Mouse (Mus musculus) heart, postnatal 36 days (tissue): Measurements from ENCODE around the gene Trappc3. TPM values are rescaled to one million over a fixed set of nuclear protein-coding genes. Genes with fewer than 3 reads are reported as not detected.
A peak's percentile ranks its signal among the peaks of the same experiment; 100 is the strongest.

Experiments
- DNase-seq, 2 experiments: peaks; one replicate each; pipeline ENCODE4 v3.0.0; 2021 to 2022
- intact Hi-C: fragments of 180-260 bp; cut with DNase I; formaldehyde crosslinking; loops from one replicate; pipeline ENCODE4 v1.15.1; 2025
- total RNA-seq, 2 experiments: library from RNA; stranded (reverse); gene quantifications; 2 replicates each; pipeline ENCODE4 v1.2.3; 2021

The Trappc3 gene
- total RNA-seq, 2 experiments from 2014 or later, result 45.9 to 46.3 TPM

DNA sequence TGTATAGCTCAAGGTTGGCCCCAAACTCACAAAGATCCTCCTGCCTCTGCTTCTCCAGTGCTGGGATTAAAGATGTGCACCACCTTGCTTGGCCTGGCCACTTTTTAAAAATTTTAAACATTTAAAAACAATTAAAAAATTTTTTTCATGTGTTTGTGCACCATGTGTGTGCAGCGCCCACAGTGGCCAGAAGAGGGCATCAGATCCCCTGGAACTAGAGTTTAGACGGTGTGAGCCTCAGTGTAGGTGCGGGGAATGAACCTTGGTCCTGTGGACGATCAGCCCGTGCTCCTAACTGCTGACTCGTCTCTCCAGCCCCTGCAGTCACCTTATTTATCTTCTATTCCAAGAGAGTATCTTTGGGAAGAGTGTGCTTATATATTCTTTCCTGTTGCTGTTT is 43.9 kb downstream of the Trappc3 start:
- intact Hi-C loops, result loop anchor here (5.0 kb wide), 1 partner anchor 44 kb away; the partner anchor contains the start of gene Trappc3
- no peak for DNase-seq

DNA sequence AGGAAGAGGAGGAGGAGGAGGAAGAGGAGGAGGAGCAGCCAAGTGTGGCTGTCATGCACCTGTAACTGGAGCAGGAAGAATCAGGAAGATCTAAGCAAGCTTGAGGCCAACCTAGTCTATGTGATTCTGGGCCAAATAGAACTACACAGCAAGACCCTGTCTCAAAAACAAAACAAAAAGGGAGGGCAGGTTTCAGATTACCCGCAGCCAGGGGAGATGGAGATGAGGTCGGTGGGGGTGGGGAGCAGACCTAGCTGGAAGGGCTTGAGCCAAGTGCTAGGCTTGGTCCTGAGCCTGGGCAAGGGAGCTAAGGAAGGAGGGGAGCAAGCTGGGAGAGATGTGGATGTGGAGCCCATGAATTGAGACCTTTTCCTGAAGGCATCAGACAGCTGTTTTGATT is 44.7 kb downstream of the Trappc3 start:
- no peak for DNase-seq
- intact Hi-C loops, result loop anchor here (5.0 kb wide), 1 partner anchor 45 kb away; the partner anchor contains the start of gene Trappc3

DNA sequence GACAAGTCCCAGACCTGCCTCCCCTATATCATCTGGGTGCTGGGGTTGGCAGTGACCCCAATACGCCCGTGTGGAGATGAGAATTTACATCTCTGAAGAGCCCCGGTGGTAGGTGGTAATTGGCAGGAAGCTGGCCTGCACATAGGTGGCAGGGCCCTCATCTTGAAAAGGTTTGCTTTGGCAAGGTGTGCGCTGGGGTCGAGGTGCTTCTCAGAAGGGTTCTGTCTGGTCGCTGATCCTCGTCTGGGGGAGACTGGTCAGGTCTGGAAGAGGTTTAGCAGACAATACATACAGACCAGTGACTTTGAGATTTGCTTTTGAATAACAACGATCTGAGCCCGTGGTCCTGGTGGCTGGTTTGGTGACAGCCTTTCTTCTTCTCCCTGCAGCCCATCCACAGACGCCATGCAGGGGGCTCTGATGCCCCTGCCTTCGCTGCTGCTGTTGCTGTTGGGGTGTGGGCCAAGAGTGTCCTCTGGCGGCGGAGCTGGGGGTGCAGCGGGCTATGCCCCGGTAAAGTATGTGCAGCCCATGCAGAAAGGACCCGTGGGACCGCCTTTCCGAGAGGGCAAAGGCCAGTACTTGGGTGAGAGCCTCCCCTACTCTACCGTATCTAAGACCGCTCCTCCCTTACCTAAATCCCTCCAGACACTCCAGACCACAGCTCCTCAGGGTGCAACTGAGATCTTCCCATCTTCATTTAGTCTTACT is 47.2 kb downstream of the Trappc3 start:
- DNase-seq, result peak in 1 of 2 experiments; percentile 35
- intact Hi-C loops, result loop anchor here (1.0 to 5.0 kb wide), 4 partner anchors 31 to 127 kb away; partner anchors contain the start of gene Trappc3

DNA sequence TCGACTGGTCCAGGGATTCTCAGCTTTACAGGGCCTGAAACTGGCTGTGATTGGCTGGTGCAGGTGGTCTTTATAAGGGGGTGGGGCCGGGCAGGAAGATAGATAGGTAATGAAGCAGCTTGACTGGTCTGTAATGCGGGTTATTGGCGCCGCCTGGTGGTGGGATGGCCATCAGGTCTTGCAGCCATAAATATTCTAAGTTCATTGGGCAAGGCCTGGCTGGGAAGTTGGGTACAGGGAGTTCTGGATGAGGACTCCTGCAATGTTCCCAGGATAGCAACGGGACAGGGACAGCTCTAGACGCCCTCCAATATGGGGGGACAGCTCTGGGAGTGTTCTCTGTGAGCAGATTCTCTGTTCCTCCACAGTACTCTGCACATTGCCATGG is 47.8 kb downstream of the Trappc3 start:
- DNase-seq, result peak; percentile 86 to 92

DNA sequence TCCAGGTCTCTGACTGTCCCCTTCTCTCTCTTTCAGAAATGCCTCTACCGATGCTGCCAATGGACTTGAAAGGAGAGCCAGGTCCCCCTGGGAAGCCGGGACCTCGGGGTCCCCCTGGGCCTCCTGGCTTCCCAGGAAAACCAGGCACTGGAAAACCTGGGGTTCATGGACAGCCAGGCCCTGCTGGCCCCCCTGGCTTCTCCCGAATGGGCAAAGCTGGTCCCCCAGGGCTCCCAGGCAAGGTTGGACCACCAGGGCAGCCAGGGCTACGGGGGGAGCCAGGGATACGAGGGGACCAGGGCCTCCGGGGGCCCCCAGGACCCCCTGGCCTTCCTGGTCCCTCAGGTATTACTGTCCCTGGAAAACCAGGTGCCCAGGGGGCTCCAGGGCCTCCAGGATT is 48.2 kb downstream of the Trappc3 start:
- no peak for DNase-seq
- intact Hi-C loops, result no loop called here

More for the DNA sequence above, 47.8 kb downstream of the Trappc3 start:
- intact Hi-C loops, result loop anchor here (1.0 to 5.0 kb wide), 4 partner anchors 32 to 127 kb away; partner anchors contain the start of gene Trappc3

DNA sequence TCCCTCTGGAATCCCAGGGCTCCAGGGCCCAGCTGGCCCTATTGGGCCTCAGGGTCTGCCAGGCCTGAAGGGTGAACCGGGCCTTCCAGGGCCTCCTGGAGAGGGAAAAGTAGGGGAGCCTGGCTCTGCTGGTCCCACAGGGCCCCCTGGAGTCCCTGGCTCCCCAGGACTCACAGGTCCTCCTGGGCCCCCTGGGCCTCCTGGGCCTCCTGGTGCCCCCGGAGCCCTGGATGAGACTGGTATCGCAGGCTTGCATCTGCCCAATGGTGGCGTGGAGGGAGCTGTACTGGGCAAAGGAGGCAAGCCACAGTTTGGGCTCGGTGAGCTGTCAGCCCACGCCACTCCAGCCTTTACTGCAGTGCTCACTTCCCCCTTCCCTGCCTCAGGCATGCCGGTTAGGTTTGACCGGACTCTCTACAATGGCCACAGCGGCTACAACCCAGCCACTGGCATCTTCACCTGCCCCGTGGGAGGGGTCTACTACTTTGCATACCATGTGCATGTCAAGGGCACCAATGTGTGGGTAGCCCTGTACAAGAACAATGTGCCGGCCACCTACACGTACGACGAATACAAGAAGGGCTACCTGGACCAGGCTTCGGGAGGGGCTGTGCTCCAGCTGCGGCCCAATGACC is 49.6 kb downstream of the Trappc3 start:
- intact Hi-C loops, result no loop called here
- DNase-seq, result no peak

DNA sequence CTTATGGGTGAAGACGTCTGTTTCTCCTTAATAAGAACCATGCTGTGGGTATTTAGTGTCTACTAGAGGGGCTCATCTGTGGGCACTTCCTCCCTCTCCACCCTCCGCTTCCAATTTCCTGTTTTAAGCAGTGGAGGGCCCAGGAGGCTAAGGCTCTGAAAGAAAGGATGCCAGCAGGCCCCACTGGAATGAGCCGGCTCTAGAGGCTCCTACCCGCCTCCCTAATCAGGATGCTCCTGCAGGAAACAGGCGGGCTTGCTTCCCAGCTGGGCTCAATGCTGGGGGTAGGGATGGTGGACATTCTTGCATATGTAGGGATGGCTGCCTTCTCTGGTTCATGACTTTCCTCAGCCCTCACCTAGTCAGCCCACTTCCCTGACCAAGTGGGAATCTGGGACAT is 51.1 kb downstream of the Trappc3 start:
- DNase-seq, result no peak
- intact Hi-C loops, result no loop called here

DNA sequence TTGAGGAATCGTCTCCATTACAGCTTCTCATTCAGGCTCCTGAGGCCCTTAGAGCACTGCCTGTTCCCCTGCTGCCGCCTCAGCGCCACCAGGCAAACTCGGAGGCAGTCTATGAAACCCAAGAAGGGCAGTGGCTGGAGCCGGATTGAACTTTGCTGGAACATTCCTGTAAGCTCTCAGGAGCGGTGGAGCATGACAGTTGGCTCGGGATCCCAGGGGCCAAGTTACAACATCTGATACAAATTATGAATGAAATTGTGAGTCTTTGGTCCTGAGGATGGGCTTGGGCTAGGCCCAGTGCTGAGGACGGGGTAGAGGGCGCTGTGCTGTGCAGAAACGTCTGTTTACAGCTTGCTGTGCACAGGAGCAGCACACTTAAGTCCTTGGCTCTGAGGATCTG is 52.3 kb downstream of the Trappc3 start:
- no peak for DNase-seq
- intact Hi-C loops, result no loop called here

DNA sequence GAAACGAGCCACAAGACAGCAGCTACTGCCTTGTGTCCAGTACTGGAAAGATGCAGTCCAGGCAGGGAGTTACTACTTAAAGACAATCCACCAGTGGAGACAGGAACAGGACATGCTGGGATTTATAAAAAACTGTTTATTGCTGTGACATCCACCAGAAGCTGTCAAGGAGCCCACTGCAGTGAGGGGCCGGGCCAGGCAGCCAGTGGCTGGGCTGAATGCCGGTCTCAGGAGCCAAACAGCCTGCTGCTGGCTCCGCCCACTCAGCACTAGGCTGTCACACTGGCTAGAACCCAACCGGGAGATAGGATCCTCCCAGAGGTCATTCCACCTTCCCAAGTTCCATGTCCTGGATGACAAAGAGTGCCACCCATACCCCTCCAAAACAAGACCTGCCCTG is 53.8 kb downstream of the Trappc3 start:
- intact Hi-C loops, result no loop called here
- no peak for DNase-seq

DNA sequence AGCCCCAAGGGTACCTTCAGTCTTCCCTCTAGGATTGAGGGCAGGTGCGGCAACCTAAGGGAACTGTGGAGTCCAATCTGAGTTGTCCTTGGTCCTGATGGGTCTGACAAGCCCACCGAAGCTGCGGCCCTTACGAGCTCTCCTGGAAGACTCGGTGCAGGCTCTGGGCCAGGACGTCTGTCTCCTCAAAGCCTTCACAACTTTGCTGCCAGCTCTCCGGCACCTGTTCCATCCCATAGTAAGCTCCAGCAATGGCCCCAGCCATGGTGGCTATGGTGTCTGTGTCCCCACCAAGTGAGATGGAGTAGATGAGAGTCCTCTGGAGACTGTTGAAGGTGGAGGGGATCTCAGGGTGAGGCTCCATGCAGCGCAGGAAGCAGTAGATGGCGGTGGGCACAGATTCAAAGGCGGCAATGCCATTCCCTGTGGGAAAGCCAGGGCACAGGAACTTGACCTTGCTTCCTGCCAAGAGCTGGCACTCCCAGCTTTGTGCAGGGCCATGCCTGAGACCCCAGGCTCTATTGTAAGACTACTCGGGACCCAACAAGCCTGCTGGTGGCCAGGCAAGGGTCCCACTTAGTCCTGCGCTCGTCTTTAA is 54.4 kb downstream of the Trappc3 start:
- intact Hi-C loops, result no loop called here
- no peak for DNase-seq

DNA sequence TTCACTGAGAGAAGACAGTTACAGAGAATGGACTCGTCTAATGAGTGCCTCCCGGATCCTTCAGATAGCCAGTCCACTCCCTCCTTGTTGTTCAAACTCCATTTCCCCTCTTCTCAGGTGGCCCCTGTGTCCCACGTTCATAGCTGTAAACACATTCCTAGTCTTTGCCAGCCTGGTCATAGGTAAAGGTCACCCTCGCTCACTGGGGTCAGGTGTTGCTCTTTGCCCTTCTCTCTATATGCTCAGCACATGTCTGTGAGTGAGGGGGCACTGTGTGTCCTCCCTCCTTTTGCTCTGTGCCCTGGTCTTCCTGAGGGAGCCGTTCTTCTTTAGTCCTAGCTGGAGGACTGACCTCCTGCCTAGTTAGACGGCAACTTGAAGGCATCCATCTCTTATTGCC is 57.7 kb downstream of the Trappc3 start:
- intact Hi-C loops, result loop anchor here (5.0 kb wide), 2 partner anchors 147 to 223 kb away; partner anchors contain the start of genes Ago1 and Lsm10
- no peak for DNase-seq

DNA sequence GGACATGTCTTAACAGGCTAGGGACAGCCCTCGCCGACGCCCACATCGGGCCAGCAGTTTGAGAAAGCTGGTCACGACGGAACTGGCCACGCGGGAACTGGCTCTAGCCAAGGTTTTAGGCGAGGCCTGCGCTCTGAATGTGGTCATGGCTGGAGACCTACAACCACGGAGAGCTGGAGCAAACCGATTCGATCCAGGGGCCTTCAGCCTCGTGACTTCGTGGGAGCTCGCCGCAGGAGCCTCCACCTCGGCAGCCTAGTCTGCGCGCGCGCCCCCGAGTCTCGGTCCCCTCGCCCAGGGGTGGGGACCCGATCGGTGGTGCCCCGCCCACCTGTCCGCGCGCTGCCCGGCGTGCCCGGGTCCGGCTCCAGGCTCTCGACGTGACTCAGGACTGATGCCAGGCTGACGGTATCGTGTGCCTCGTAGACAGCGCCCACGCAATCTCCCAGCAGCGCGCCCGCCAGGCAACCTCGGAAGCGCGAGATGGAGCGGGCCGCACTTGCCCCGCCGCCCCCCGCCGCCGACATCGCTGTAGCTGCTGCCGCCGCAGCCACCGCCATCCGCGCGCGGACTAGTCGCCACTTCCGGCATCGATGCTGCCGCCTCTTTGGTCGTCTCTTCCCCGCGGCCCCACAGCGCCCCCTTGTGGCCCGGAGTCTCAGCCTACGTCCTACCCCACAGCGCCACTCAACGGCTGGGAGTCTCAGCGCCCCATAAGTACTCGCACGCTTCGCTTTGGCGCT is 59.2 kb downstream of the Trappc3 start, which contains the start of gene Adprhl2:
Gene Adprhl2, minus strand, starts transcription at position 593 of the 743 bp plus-strand sequence.
- peak; percentile 99 to 100 for DNase-seq
- intact Hi-C loops, result loop anchor here (5.0 kb wide), 2 partner anchors 146 to 224 kb away; partner anchors contain the start of genes Ago1 and Lsm10

DNA sequence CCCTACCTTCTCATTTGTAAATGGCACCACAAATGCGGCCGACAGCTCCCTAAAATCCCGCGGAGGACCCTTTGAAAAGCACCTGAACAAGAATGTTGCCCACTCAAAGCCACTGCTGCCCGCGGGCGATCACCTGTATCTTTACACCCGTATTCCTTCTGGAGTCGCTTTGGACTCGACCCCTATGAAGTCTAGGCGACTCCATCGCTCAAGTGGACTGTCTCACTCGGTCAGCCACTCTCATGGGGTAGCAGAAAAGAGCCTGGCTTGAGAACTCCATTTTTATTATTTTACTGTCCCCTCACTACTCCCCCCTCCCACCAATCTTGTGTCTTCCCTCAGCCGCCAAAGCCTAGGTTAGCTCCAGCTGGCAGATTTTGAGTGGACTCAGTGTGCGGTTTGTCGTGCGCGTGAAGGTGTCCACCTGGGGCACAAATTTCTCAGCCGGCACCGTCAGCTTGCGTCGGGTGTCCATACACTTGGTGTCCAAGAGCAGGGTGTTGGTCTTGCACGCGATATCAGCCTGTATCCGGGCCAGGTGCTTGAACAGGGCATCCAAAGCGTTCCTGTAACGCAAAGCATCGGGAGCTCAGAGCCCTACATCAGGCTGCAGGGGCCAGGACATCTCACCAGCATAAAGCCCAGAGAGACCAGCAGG is 59.9 kb downstream of the Trappc3 start:
- intact Hi-C loops, result loop anchor here (5.0 kb wide), 2 partner anchors 145 to 225 kb away; partner anchors contain the start of genes Ago1 and Lsm10
- no peak for DNase-seq

DNA sequence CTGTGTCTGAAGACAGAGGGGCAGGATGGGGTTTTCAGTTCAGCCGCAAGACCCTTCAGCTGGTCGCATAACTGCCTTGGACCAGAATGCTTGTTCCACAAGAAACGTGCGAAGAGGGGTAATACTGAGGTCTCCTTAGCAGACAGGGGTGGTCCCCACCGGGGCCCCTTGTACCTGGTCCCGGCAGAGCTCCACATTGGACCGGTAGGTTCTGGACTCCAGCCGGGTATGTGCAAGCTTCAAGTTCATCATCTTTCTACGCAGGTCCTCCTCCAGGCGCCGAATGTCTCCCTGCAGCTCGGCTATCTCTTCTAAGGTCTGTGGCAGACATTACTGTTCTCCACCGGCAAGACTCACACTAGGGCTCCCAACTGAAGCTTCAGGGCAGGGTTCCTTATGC is 60.5 kb downstream of the Trappc3 start:
- intact Hi-C loops, result loop anchor here (5.0 kb wide), 2 partner anchors 145 to 225 kb away; partner anchors contain the start of genes Ago1 and Lsm10
- DNase-seq, result no peak

DNA sequence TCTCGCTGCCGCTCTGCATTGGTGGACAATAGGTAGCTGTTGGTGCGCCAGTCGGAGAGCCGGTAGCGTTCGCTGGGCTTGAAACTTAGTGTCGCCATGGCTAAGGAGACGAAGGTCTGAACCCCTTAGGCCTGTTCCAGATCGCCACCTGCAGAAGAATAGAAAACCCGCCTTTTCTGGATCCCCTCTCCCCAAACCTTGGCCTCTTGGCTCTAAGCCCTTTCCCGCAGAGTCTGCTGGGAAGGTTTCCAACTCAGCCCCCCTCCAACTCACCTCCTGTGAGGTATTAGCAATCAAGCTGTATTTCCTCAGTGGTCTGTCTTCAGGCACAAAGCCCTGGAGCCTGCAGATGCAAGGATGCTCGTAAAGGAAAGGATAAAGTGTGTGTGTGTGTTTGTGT is 62.7 kb downstream of the Trappc3 start:
- no peak for DNase-seq
- intact Hi-C loops, result loop anchor here (5.0 kb wide), 2 partner anchors 142 to 228 kb away; partner anchors contain the start of genes Ago1 and Lsm10

DNA sequence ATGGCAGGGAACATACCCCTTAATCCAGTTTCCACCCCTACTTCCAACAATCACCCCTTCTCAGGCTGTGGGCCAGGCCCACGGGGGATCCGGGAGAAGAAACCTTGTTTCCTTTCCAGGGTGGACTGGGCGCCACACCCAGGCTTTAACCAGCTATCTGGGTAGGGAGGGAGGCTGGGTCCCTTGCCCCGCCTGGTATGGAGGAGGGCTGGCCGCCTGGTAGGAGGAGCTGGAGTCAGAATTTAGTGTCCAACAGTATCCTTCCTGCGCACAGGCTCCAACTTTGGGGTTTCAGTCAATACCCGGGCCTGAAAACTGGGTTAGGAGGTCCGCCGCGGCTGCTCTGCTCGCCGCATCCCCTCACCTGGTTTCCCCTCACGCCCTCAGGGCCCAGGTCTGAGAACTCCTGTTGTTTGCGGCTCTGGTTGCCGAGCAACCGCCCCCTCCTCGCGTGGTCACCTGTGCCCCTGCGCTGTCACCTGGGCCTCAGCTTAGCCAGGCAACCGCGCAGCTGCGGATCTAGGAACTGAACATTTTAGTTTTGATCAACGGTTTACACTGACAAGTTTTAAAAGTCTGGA is 63.2 kb downstream of the Trappc3 start, which contains the start of gene Tekt2:
Gene Tekt2, minus strand, starts transcription at position 408 of the 581 bp plus-strand sequence.
- intact Hi-C loops, result no loop called here
- no peak for DNase-seq
